Mouse (Mus musculus): Measurements from ENCODE around the gene Ssrp1.

Ssrp1 gene

DNA sequence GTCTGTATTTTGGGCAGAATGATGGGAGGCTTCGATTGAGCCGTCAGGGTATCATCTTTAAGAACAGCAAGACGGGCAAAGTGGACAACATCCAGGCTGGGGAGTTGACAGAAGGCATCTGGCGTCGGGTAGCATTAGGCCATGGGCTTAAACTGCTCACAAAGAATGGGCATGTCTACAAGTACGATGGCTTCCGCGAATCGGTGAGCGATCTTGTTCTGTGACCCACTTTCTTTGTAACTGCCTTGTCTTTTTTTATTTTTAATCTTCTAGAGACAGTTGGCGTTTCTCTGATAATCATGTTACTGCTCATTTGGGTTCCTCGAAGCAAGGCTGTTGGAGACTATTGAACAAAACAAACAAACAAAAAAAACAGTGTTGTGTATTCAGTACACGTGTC lies 1.3 kb downstream of the Ssrp1 start:
- DNase-seq = no peak

DNA sequence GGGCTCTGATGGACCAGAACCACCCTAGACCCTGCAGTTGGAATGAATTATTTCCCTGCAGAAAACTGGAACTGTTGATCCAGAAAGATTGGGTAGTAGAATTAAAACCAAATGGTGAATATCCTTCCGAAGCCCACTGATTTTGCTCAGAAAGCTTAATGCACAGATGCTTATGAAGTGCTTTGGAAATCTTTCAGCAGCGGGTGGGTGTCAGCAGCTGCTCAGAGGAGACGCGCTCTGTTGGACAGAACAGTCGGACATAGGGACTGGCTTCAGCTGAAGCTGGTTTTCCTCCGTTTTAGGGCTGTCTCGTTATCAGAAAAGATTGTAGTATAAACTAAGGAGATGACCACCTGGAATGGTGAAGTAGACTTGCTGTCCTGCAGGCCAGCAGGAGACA lies 6.6 kb downstream of the Ssrp1 start:
- no peak for DNase-seq

DNA sequence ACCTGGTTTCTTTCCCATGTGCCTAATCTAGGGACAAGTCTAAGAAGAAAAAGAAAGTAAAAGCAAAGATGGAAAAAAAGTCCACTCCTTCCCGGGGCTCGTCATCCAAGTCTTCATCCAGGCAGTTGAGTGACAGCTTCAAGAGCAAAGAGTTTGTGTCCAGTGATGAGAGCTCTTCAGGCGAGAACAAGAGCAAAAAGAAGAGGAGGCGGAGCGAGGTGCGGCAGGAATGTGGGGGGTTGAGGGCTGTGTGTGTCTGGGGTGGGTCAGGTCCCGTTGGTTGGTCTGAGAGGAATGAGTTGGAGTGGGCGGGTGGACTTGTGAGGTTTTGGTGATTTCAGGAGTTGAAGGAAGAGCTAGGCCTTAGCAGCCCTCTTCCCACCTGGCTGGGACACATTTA lies 9.2 kb downstream of the Ssrp1 start:
- no peak for DNase-seq

DNA sequence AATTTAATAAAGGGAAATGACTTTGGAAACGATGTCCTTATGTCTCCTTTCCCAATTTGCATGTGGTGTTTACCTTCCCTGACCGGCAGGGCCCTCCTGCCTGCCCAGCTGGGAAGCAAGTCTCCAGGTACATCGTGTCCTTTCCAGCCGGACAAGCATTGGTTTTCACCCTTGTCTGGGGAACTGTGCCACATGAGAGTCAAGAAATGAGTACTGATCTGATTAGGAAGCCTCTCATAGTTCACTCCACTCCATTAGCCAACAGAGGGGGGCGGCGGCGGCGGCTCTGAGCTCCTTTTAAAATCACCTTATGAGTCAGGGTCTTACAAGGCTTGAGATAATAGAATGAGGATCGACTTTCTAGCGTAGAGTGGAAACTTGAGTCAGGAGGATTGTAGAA lies 10.0 kb downstream of the Ssrp1 start:
- peak in 1 of 2 experiments; percentile 17 for DNase-seq

DNA sequence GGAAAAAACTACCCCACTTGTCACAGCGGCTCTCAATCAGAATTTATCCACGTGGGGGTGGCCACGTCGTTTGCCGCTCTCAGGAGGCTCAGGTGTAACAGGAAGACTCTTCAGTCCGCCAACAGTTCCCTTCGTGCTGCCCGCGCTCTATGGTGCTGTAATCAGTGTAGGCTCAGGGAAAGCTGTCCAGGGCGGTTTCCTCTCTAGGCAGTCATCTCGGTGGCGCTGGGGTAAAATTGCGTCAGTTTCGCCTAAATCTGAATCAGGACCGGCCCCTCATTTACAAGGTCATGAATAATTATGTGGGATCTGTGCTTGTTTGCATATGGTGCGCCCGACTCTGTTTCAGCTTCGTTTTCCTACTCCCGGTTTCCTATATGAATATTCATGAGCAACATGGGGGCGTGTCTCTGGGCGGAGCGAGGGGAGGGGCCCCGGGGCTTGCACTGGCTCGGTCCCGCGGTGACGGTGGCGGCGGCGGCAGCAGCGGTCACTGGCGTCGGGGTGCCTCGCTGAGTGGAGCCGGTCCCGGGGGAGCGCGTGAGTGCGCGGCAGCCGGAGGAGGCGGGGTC lies 10.6 kb downstream of the Ssrp1 start, which contains the start of gene Tnks1bp1:
Tnks1bp1 (plus strand) TSS at position 427 of the 572 bp plus-strand sequence.
- DNase-seq = peak; percentile 95 to 97

DNA sequence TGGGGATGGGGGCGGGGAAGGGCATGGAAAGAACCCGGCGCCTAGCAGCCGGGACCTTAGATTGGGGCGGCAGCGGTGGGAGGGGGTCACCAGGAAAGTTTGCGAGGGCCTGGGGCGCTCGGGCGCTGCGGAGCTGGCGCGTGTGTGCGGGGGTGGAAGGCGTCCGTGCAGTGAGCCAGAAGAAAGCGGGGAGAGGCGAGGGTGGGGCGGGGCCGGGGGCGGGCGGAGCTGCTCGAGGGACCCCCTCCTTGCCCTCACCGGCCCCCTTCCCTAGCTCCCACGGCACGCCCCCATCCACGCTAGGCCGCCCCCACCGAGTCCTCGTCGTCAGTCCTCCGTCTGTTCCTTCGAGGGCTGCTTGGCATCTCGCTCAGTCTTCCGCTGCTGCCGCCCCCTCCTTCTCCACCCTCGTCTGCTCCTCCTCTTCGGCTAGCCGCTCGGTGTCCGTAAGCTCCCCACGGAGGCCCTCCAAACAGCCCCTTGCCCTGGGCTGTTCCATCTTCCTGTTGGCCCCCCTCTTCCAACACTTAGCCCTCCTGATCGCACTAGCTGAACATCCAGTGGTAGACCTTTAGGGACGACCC lies 11.2 kb downstream of the Ssrp1 start:
- peak; percentile 64 to 69 for DNase-seq

DNA sequence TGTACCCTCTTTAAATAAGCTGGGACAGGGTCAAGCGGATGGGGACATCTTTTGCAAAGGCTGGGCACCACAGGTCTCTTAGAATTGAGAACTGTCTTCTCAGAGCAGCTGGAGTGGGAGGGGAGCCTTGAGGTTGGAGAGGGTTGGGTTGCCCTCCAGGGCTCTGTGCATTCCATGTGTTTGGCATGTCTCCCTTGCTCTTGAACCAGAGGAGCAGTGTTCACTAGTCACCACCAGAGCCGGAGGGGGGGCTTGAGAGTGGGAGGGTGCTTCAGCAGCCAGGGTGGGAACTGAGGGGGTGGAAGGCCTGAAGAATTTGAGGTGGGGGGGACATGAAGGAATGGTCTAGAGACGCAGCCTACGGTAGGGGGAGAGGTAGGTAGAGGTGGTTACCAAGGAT lies 12.2 kb downstream of the Ssrp1 start:
- DNase-seq = peak in 1 of 2 experiments; percentile 28

DNA sequence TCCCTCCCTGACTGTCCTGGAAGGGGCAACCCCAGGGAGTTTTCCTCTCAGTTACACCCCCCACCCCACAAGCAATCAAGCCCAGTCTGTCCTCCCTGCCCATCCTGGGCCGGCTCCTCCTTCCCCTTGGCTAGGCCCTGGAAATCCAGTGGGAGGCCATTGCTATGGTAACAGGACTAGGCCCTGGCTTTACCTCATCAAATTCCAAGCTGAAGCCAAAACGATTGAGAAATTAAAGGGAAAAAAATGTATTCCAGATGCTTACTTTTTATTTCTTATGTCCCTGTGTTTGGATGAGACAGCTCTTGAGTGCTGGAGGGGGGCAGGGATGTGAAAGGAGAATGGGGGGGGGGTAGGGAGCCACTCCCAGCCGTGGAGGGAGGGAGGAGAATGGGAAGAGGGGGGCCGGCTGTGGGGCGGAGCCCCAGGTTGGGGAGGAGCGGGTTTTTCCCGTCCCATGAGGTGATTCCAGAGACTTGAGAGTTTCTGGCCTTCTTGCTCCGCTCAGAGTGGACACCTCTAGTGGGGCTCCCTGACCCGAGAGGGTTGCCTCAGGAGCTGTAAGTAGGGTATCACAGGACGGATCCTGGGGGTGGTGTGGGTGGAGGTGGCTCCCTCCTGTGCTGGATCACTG lies 13.1 kb downstream of the Ssrp1 start:
- DNase-seq = peak in 1 of 2 experiments; percentile 41

DNA sequence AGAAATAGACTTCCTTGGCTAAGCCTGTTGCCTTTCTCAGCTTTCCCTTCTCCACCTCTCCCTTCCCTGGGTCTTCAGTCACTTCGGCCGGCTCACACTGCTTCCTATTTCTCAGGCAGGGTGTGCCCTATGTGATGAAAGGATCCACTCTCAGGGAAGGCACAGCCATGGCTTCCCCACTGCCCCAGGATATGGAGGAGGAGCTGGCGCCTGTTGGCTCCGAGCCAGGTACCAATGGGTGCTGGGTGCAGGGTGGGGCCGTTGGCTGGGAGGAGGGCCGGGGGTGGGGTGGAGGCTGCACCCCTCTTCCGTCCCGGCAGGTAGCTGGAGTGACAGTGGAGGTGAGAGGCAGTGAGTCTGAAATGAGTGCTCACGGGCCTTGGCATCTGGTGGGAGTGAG lies 13.7 kb downstream of the Ssrp1 start:
- no peak for DNase-seq

DNA sequence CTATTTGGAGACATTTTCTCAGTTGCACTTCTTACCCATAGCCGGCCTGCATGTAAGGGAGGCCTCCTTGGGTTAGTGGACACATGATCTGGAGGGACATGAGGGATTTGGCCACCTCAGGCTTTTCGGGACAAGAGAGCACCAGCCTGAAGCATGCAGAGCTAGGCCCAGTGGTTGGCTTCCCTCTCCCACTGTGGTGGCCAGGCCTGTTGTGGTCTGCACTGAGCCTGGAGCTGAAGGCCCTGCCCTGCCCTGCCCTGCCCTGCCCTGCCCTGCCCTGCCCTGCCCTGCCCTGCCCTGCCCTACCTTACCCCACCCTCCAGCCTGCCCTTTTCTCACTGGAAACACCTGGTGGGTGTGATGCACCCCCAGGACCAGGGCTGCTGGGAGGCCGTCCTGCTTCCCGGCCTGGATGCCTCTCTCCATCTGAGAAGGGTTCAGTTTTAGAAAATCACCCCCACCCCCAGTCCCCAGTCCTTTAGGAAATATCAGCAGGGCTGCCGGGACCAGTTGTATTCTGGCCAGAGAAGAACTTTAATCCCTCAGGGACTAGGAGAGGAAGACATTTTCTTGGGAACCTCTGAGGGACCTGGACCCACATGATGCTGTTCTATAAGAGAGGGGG lies 16.3 kb downstream of the Ssrp1 start:
- DNase-seq = no peak

DNA sequence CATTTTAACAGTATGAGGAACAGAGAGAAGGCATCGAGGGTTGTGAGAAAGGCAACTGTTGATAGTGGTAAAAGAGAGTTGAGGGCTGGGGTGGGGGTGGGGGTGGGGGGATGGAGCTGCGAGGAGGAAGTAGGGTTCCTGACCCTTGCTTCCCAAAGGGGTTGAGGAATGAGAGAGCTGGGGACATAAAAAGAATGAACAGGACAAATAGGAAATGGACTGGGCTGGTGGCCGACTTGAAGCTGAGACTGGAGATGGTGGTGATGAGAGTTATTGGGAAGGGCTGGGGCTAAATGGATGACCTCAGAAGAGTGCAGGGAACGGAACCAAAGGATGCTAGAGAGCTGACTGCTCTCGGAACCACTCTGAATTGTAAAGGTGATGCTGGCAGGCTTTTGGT lies 19.7 kb downstream of the Ssrp1 start:
- no peak for DNase-seq

DNA sequence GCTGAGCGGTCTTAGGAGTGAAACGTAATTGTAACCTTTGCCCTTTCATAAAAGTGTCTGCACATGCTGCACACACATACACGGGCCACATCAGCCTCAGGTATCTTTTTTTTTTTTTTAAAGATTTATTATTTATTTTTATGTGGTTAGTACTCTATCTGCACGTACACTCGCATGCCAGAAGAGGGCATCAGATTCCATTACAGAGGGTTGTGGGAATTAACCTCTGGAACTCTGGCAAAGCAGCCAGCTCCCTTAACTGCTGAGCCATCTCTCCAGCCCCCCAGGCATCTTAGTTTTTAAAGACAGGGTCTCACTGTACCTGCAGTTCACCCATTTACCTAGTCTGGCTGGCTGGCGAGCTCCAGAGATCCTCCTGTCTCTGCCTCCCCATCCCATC lies 22.6 kb downstream of the Ssrp1 start:
- DNase-seq = no peak

DNA sequence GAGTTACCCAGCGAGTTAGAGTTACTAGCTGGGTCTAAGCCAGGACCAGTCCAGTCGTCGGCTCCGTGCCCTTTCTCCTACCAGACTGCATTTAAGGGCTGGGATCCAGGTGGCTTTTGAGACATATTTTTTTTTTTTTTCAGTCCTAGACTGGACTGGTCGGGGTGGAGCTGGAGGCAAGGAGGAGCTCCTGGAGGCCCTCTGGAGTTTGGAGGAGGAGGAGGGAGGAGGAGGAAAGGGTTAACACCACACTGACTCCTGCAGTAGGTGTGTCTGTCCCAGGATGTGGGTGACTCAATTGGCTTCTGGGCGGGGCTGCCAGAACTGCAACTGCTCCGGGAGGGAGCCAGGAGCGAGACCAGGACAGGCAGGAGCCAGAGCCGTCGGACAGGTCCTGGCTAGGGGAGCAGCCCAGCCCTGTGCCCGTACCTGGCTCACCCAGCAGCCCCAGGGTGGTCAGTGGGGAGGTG lies 23.6 kb downstream of the Ssrp1 start:
- no peak for DNase-seq

DNA sequence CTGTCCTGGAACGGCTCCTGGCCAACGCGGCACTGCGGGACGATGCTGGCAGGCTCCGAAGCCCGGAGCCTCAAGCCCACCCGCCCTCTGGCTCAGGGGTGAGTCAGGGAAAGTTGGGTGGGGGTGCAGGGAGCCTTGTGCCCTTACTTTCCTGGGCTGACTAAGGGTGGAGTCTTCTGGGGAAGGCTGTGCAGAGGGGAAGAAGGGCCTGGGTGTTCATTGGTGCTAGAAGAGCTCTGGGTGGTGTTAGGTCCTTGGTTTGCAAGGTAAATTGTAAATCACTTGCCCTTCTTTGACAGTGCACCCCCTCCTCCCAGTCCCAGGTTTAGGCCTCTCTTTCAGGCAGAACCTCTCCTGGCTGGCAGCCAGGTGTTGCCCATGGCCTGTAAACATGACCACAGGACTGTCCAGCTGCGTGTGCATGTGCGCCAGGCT lies 24.1 kb downstream of the Ssrp1 start:
- DNase-seq = no peak

DNA sequence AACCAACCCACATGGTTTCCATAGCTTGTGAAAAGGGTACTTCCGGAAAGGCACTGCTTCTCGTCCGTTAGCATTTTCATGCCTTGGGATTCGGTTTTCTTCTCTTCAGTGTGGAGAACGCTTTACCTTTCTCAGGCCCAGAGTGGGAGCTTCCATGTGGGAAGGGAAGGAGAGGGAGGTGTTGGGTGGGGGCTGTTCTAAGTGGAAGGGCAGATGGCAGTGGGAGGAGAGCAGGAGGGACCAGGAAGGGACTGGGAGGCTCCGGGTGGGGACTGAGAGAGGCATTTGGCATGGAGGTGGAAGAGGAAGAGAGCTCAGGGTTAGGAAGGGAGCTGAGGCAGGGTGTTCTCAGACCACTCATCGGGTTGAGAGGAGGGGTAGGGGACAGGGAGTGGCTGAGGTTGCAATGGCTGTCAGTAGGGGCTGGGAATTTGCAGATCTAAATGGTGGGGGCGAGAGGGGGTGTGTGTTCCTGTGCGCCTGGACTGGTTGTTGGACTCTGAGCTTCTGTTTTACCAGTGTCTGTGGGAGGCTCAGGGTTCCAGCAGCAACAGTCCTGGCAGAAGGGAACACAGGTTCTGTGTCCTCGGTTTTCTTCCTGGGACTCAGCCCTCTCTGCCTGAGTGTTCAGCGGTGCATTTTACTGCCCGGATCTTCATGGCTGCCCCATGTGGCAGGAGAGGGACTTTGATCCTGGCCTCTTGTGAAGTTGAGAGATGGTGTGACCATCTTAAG lies 28.3 kb downstream of the Ssrp1 start:
- no peak for DNase-seq

DNA sequence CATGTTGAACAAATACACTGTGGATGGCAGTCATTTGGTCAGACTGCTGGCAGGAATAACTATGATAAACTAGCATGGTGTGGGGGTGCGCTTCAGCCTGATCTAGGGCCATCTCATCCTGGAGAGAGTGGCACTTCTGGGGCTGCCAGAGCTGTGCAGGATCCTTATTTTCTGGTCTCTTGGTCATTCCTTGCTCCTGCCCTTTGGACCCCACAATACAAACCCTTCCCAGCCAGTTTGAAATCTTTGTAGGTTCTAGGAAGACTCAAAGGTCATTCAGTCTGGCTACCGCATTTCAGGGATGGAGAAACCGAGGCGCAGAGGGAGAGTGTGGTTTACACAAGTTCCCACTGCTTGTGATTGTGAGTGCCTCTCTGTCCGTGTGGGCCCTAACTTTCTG lies 29.9 kb downstream of the Ssrp1 start:
- DNase-seq = no peak

DNA sequence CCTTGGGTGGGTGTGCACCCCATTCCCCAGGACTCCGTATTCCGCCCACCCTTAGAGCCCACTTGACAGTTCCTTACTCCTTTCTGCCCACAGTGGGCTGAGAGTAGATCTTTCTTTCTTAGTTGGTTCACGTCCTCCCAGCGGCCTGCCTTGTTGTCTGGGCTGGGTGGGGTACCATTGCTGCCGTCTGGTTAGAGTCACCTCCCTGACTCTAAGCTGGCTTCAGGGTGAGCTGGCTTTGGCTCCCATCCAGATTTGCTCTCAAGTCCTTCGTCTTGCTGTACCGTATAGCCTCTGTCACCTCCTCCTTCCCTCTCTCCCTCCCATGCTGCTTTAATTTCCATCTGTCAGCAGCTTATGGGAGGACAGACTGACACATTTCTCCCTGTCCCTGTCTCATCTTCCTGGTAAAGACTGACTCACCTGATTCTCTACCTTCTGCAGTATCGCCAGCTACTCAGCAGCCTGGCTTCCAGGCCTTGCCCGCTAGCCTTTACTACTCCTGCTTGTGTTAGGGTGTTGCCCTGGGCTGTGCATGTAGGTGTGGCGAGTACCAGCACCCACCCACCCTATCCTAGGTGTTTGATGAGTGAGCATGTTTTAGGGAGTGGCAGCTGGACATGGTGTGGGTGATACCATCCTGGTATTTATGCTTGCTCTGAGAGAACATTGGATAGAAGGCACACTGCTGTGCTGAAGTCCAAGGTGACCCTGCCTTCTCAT lies 31.0 kb downstream of the Ssrp1 start:
- DNase-seq = no peak

DNA sequence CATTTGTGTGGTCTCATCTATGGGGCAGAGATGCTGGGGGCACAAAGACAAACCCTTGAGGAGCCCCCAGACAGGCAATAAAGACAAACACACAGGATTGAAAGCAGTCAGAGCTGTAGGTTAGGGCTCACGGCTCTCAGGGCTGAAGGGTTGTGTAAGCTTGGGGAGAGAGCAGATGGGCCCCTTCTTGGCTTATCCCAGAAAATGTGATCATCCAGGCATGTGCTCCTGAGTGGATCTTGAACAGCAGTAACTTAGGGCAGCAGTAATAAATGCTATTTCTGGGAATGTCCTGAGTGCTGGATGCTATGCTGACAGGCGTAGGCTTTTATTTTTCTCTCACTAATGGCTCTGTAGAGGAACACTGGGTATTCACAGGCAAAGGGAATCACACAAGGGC lies 31.6 kb downstream of the Ssrp1 start:
- DNase-seq = no peak

DNA sequence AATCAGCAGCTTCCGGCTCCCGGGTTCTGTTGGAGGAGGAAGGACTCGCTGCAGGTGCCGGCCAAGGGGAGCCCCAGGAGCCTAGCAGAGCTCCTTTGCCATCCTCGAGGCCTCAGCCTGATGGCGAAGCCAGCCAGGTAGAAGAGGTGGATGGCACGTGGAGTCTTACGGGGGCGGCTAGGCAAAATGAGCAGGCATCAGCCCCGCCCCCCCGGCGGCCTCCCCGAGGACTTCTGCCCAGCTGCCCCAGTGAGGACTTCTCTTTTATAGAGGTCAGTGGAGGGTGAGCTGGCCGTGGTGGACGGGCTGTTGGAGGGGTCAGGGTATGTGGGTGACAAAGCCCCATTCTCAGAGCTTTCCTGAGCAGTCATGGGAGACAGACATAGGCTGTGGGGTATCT lies 33.1 kb downstream of the Ssrp1 start:
- DNase-seq = no peak

DNA sequence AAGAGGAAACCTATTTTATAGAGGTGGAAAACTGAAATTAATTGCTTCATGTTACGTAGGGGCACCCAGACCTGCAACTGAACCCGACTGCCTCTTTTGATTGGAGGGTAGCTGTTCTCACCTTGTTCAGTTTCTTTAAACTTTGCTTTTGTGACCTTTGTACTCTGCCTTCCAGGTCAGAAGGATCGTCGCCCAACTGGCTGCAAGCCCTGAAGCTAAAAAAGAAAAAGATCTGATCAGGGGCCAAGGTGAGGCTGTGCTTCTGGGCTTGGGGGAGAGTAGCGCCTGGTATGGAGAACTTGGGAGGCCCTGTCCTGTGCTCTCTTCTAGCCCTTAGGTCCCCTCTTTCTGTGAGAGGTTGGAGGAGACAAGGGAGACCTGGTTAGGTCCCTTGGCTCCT lies 34.9 kb downstream of the Ssrp1 start:
- DNase-seq = no peak

DNA sequence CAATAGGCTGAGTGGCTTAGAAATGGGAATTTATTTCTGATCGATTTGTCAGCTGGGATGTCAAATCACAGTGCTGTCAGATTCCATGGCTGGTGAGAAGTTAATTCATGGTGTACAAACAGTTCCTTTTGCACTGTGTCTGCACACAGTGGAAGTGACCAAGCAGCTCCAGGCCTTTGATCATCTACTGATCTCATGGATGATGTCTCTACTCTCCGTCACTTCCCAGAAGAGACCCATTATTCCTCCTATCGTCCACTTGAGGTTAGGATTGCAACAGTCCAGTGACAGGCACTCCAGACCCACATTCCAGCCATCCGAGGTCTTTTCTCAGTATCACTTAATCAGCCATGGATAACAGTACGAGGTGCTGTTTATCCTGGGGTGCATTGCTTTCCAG lies 36.7 kb downstream of the Ssrp1 start:
- no peak for DNase-seq

Measured in cerebellum, adult 18-20 months (tissue).